Mouse (Mus musculus) stomach, embryonic 15.5 days (tissue): ENCODE data around the gene Arl4c. TPM values are rescaled to one million over a fixed set of nuclear protein-coding genes. Genes with fewer than 3 reads are reported as not detected.

Experiments
- ATAC-seq: fragments of 200-750 bp; cut with Nextera tagmentation; 2 replicates; pipeline ENCODE4 v1.8.0; 2017; ENCODE audit warnings: low read depth, moderate number of reproducible peaks, moderate TSS enrichment; ENCODE audit not compliant: insufficient read depth, low FRiP score
- H3K27ac ChIP-seq: fragments of 300-500 bp; sonication (generic); 2 replicates; pipeline ENCODE4 v1.5.1; 2015; ENCODE audit warnings: mild to moderate bottlenecking, inconsistent platforms
- H3K27me3 ChIP-seq: fragments of 300-500 bp; sonication (generic); replicated peaks from 2 replicates; pipeline ENCODE4 v1.6.1; 2015; ENCODE audit warnings: inconsistent platforms
- H3K36me3 ChIP-seq: fragments of 300-500 bp; sonication (generic); 2 replicates; pipeline ENCODE4 v1.6.1; 2015; ENCODE audit warnings: inconsistent platforms
- H3K4me1 ChIP-seq: fragments of 300-500 bp; sonication (generic); 2 replicates; pipeline ENCODE4 v1.6.1; 2015; ENCODE audit warnings: inconsistent platforms
- H3K4me2 ChIP-seq: fragments of 300-500 bp; sonication (generic); 2 replicates; pipeline ENCODE4 v1.6.1; 2015; ENCODE audit warnings: mild to moderate bottlenecking, inconsistent platforms
- H3K4me3 ChIP-seq: fragments of 300-500 bp; sonication (generic); replicated peaks from 2 replicates; pipeline ENCODE4 v1.5.1; 2015; ENCODE audit warnings: inconsistent platforms
- H3K9ac ChIP-seq: fragments of 300-500 bp; sonication (generic); 2 replicates; pipeline ENCODE4 v1.6.1; 2015; ENCODE audit warnings: inconsistent platforms
- H3K9me3 ChIP-seq: fragments of 300-500 bp; sonication (generic); 2 replicates; pipeline ENCODE4 v1.6.1; 2016; ENCODE audit warnings: inconsistent platforms
- WGBS: fragments of 180-500 bp; shearing (Covaris S2); methylation state at CpG from one replicate; pipeline ENCODE4 v1.1.7; 2015; 5-methylcytosine and 5-hydroxymethylcytosine counted together
- polyA plus RNA-seq: library from polyadenylated mRNA; unstranded; fragments of >200 nt; fragmentation: Nextera tagmentation; extraction: Ambion mirVana; gene quantifications from 2 replicates; pipeline ENCODE4 v1.2.1, GENCODE M21; 2015

Gene Arl4c
- polyA plus RNA-seq, 1 experiment from 2014 or later, result 11.8 TPM

GRCm38 (mm10) chr1:88635659-88636058 is 66.4 kb downstream of the Arl4c start:
- no peak overlapping the region for H3K27ac ChIP-seq
- WGBS, result 82% methylated on average over 12 of the region's 12 CpGs
- no peak for ATAC-seq

GRCm38 (mm10) chr1:88632851-88633250 is 69.2 kb downstream of the Arl4c start:
- no peaks in the 10 kb centered on the region for H3K27me3 ChIP-seq
- 73% methylated on average over 6 of the region's 6 CpGs for whole genome bisulfite sequencing
- H3K4me1 ChIP-seq, result no peaks in the 10 kb centered on the region
- no peak overlapping the region for H3K27ac ChIP-seq
- H3K4me2 ChIP-seq, result no peak overlapping the region
- no peak overlapping the region for H3K9ac ChIP-seq
- no peaks in the 10 kb centered on the region for H3K9me3 ChIP-seq
- no peak overlapping the region for H3K4me3 ChIP-seq
- H3K36me3 ChIP-seq, result no peaks in the 10 kb centered on the region
- no peak for ATAC-seq

More at GRCm38 (mm10) chr1:88635659-88636058, 66.4 kb downstream of the Arl4c start:
- Histone ChIP-seq H3K4me2 (no peak overlapping the region), H3K4me1 (peaks cover 20% of the 10 kb centered on the region), H3K9me3 (no peaks in the 10 kb centered on the region), H3K4me3 (no peak overlapping the region), H3K27me3 (no peaks in the 10 kb centered on the region), H3K9ac (no peak overlapping the region), H3K36me3 (no peaks in the 10 kb centered on the region)

GRCm38 (mm10) chr1:88629966-88630488 is 72.0 kb downstream of the Arl4c start:
- Histone ChIP-seq H3K9ac (no peak overlapping the region), H3K9me3 (no peaks in the 10 kb centered on the region), H3K4me1 (no peaks in the 10 kb centered on the region), H3K27ac (no peak overlapping the region), H3K4me3 (no peak overlapping the region), H3K36me3 (no peaks in the 10 kb centered on the region), H3K4me2 (no peak overlapping the region), H3K27me3 (no peaks in the 10 kb centered on the region)
- 40% methylated on average over 2 of the region's 2 CpGs for WGBS
- ATAC-seq, result no peak

- Histone ChIP-seq H3K4me3 (no peak overlapping the region), H3K9ac (no peak overlapping the region), H3K27me3 (no peaks in the 10 kb centered on the region), H3K9me3 (no peaks in the 10 kb centered on the region), H3K27ac (no peak overlapping the region), H3K4me1 (no peaks in the 10 kb centered on the region), H3K4me2 (no peak overlapping the region), H3K36me3 (no peaks in the 10 kb centered on the region)
- ATAC-seq, result no peak
- 62% methylated on average over 1 of the region's 1 CpGs for WGBS
Measured at GRCm38 (mm10) chr1:88625190-88625589, 76.8 kb downstream of the Arl4c start.

GRCm38 (mm10) chr1:88624376-88624775 is 77.6 kb downstream of the Arl4c start:
- Histone ChIP-seq H3K9ac (no peak overlapping the region), H3K27ac (no peak overlapping the region), H3K27me3 (no peaks in the 10 kb centered on the region), H3K4me3 (no peak overlapping the region), H3K36me3 (no peaks in the 10 kb centered on the region), H3K4me1 (no peaks in the 10 kb centered on the region), H3K4me2 (no peak overlapping the region), H3K9me3 (no peaks in the 10 kb centered on the region)
- ATAC-seq, result no peak
- WGBS, result 89% methylated on average over 4 of the region's 4 CpGs

- 80% methylated on average over 8 of the region's 8 CpGs for WGBS
- ATAC-seq, result no peak
- no peaks in the 10 kb centered on the region for H3K4me1 ChIP-seq
Measured at GRCm38 (mm10) chr1:88623541-88624115, 78.4 kb downstream of the Arl4c start.

More at GRCm38 (mm10) chr1:88623541-88624115, 78.4 kb downstream of the Arl4c start:
- Histone ChIP-seq H3K4me3 (no peak overlapping the region), H3K9ac (no peak overlapping the region), H3K27me3 (no peaks in the 10 kb centered on the region), H3K4me2 (no peak overlapping the region), H3K9me3 (no peaks in the 10 kb centered on the region), H3K36me3 (no peaks in the 10 kb centered on the region), H3K27ac (no peak overlapping the region)

Other genes with a start within 250 kb of the Arl4c start
- gene Glrp1, start 192.2 kb downstream of the Arl4c start, polyA plus RNA-seq, result not detected in 2 replicates